13 mouse cellular contexts compared by ENCODE assay signal in the genomic region with DNA sequence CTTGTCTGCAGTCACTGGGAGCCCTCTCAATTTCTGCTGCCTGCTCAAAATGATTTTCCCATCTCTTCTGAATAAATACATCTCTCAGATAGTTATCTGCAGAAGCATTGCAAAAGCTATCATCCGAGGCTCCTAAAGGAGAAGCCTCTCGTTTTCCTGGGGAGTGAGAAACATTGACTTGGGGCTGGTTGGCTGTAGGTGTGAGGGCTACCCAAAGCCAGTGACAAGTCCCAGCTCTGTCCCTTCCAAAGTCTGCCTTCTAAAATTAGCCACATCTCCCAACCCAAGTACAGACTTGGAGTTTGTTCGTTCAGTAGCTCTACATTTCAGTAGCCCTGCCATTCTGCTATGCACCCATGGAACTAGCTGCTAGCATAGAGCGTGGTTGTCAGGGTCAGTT. TPM values are rescaled to one million over a fixed set of nuclear protein-coding genes. Genes with fewer than 3 reads are reported as not detected.
DNase-seq lines count a peak whose midpoint lies in the region; ATAC-seq and TF ChIP-seq lines count a peak whose summit lies in the region.
"Had no signal": no experiment of that assay in that cellular context is flagged by ENCODE, and none has a peak within 500 bp of the region (broad histone marks: within the 10 kb centered on the region; RNA-seq: fewer than 3 reads in every experiment).

No protein-coding gene starts in this region.

- H3K4me3 ChIP-seq in forebrain, postnatal 0 days (ENCODE audit: low read depth, low read length): no peak overlapping the region
- no peak overlapping the region for H3K4me3 ChIP-seq in forebrain, embryonic 13.5 days
- H3K4me3 ChIP-seq in heart, embryonic 12.5 days: no peak overlapping the region
- no peak overlapping the region for H3K4me3 ChIP-seq in kidney, postnatal 0 days (replicated peaks; ENCODE audit: low read depth, low read length)
- H3K4me3 ChIP-seq in heart, postnatal 0 days (ENCODE audit: low read depth, low read length): no peak overlapping the region
- H3K4me3 ChIP-seq in liver, embryonic 12.5 days: no peak overlapping the region
- H3K4me3 ChIP-seq: limb, embryonic 12.5 days; midbrain, embryonic 12.5 days; myocyte; stomach, embryonic 15.5 days had no signal

- no peak for TF ChIP-seq CTCF in forebrain, postnatal 0 days (IDR thresholded peaks at IDR 0.05; ENCODE audit: low read depth)
- no peak for TF ChIP-seq CTCF in kidney, postnatal 0 days (IDR thresholded peaks at IDR 0.05; ENCODE audit: low read depth)
- TF ChIP-seq CTCF in heart, postnatal 0 days (IDR thresholded peaks at IDR 0.05; ENCODE audit: low read depth): no peak

- 0 out of 2 replicates have a peak, but pooled peaks cover 3% of the 10 kb centered on the region for H3K36me3 ChIP-seq in forebrain, postnatal 0 days (ENCODE audit: insufficient read depth)
- peaks cover 43% of the 10 kb centered on the region for H3K36me3 ChIP-seq in forebrain, embryonic 13.5 days (ENCODE audit: poor library complexity, severe bottlenecking)
- no peaks in the 10 kb centered on the region for H3K36me3 ChIP-seq in heart, embryonic 12.5 days
- H3K36me3 ChIP-seq in kidney, postnatal 0 days (ENCODE audit: insufficient read depth, low read length): no peaks in the 10 kb centered on the region
- H3K36me3 ChIP-seq in heart, postnatal 0 days (replicated peaks; ENCODE audit: control insufficient read depth, insufficient read depth, low read length): no peaks in the 10 kb centered on the region
- H3K36me3 ChIP-seq in liver, embryonic 12.5 days: no peaks in the 10 kb centered on the region
- H3K36me3 ChIP-seq: stomach, embryonic 15.5 days had no signal

- H3K4me1 ChIP-seq in forebrain, postnatal 0 days (ENCODE audit: insufficient read depth): peaks cover 14% of the 10 kb centered on the region
- H3K4me1 ChIP-seq in forebrain, embryonic 13.5 days: peaks cover 43% of the 10 kb centered on the region
- H3K4me1 ChIP-seq in heart, embryonic 12.5 days (replicated peaks): peaks cover 58% of the 10 kb centered on the region
- H3K4me1 ChIP-seq in kidney, postnatal 0 days (replicated peaks; ENCODE audit: insufficient read depth, low read length): peaks cover 29% of the 10 kb centered on the region
- H3K4me1 ChIP-seq in heart, postnatal 0 days (ENCODE audit: control insufficient read depth, insufficient read depth): peaks cover 43% of the 10 kb centered on the region
- no peaks in the 10 kb centered on the region for H3K4me1 ChIP-seq in liver, embryonic 12.5 days

- H3K27ac ChIP-seq in forebrain, postnatal 0 days (ENCODE audit: low read depth, low read length): peak overlapping the region; percentile 57; the same call in 1 of the 2 replicates
- H3K27ac ChIP-seq in forebrain, embryonic 13.5 days: no peak overlapping the region
- peak overlapping the region; percentile 78 for H3K27ac ChIP-seq in heart, embryonic 12.5 days (ENCODE audit: poor library complexity, severe bottlenecking)
- peak overlapping the region; percentile 51; the same call in 1 of the 2 replicates for H3K27ac ChIP-seq in kidney, postnatal 0 days
- peak overlapping the region; percentile 35 for H3K27ac ChIP-seq in heart, postnatal 0 days (ENCODE audit: low read depth)
- no peak overlapping the region for H3K27ac ChIP-seq in liver, embryonic 12.5 days
- H3K27ac ChIP-seq: limb, embryonic 12.5 days; liver, embryonic 14.5 days had no signal

- intact Hi-C loops in heart, postnatal 36 days (cut with DNase I): no loop called here

- no peaks in the 10 kb centered on the region for H3K27me3 ChIP-seq in forebrain, postnatal 0 days (ENCODE audit: insufficient read depth, low read length)
- H3K27me3 ChIP-seq in forebrain, embryonic 13.5 days: no peaks in the 10 kb centered on the region
- H3K27me3 ChIP-seq in heart, embryonic 12.5 days (replicated peaks): no peaks in the 10 kb centered on the region
- no peaks in the 10 kb centered on the region for H3K27me3 ChIP-seq in kidney, postnatal 0 days (ENCODE audit: insufficient read depth, low read length)
- H3K27me3 ChIP-seq in heart, postnatal 0 days (ENCODE audit: control insufficient read depth, insufficient read depth, low read length): no peaks in the 10 kb centered on the region
- H3K27me3 ChIP-seq in liver, embryonic 12.5 days (replicated peaks): no peaks in the 10 kb centered on the region
- H3K27me3 ChIP-seq: limb, embryonic 12.5 days; midbrain, embryonic 12.5 days; stomach, embryonic 15.5 days had no signal

- H3K4me2 ChIP-seq in forebrain, postnatal 0 days (ENCODE audit: low read depth): no peak overlapping the region
- H3K4me2 ChIP-seq in forebrain, embryonic 13.5 days: no peak overlapping the region
- H3K4me2 ChIP-seq in heart, embryonic 12.5 days: peak overlapping the region; percentile 9; the same call in 1 of the 2 replicates
- H3K4me2 ChIP-seq in kidney, postnatal 0 days (ENCODE audit: low read length): no peak overlapping the region
- H3K4me2 ChIP-seq in heart, postnatal 0 days (ENCODE audit: low read depth, low read length): peak overlapping the region; percentile 13; the same call in 1 of the 2 replicates
- H3K4me2 ChIP-seq in liver, embryonic 12.5 days: no peak overlapping the region
- H3K4me2 ChIP-seq: limb, embryonic 12.5 days; midbrain, embryonic 12.5 days had no signal

- WGBS in forebrain, postnatal 0 days: 87% methylated on average over 4 of the region's 4 CpGs
- WGBS in forebrain, embryonic 13.5 days: 94% methylated on average over 4 of the region's 4 CpGs
- 55% methylated on average over 4 of the region's 4 CpGs for WGBS in heart, embryonic 12.5 days
- 80% methylated on average over 4 of the region's 4 CpGs for WGBS in kidney, postnatal 0 days
- WGBS in heart, postnatal 0 days: 30% methylated on average over 4 of the region's 4 CpGs
- 53% methylated on average over 4 of the region's 4 CpGs for WGBS in liver, embryonic 12.5 days (ENCODE audit: insufficient replicate concordance)

- no peak for TF ChIP-seq EP300 in heart, postnatal 0 days (IDR thresholded peaks at IDR 0.05; ENCODE audit: low read depth)

- H3K9me3 ChIP-seq in forebrain, postnatal 0 days (ENCODE audit: low read length): no peaks in the 10 kb centered on the region
- H3K9me3 ChIP-seq in forebrain, embryonic 13.5 days (replicated peaks): no peaks in the 10 kb centered on the region
- no peaks in the 10 kb centered on the region for H3K9me3 ChIP-seq in heart, embryonic 12.5 days (replicated peaks)
- no peaks in the 10 kb centered on the region for H3K9me3 ChIP-seq in kidney, postnatal 0 days (replicated peaks; ENCODE audit: low read length)
- no peaks in the 10 kb centered on the region for H3K9me3 ChIP-seq in heart, postnatal 0 days (replicated peaks; ENCODE audit: control insufficient read depth, low read length)
- no peaks in the 10 kb centered on the region for H3K9me3 ChIP-seq in liver, embryonic 12.5 days (replicated peaks)
- H3K9me3 ChIP-seq: limb, embryonic 12.5 days; midbrain, embryonic 12.5 days; stomach, embryonic 15.5 days had no signal

- no peak for ATAC-seq in forebrain, postnatal 0 days
- ATAC-seq in forebrain, embryonic 13.5 days: no peak
- ATAC-seq in heart, embryonic 12.5 days (ENCODE audit: insufficient number of reproducible peaks, low FRiP score): no peak
- ATAC-seq in kidney, postnatal 0 days (replicated peaks; ENCODE audit: low FRiP score, low read depth): no peak
- ATAC-seq in heart, postnatal 0 days (ENCODE audit: insufficient read depth, low read depth): no peak
- ATAC-seq in liver, embryonic 12.5 days: no peak

- DNase-seq in forebrain, postnatal 0 days: no peak
- DNase-seq in heart, postnatal 36 days: no peak
- DNase-seq in kidney, postnatal 0 days (ENCODE audit: low spot score): no peak
- no peak for DNase-seq in kidney, postnatal 10 days
- DNase-seq in heart, postnatal 0 days (ENCODE audit: low spot score): peak; percentile 17

- H3K9ac ChIP-seq in forebrain, postnatal 0 days: no peak overlapping the region
- H3K9ac ChIP-seq in forebrain, embryonic 13.5 days: no peak overlapping the region
- no peak overlapping the region for H3K9ac ChIP-seq in heart, embryonic 12.5 days
- no peak overlapping the region for H3K9ac ChIP-seq in kidney, postnatal 0 days (ENCODE audit: low read depth, low read length)
- H3K9ac ChIP-seq in heart, postnatal 0 days (replicated peaks; ENCODE audit: low read depth, low read length): no peak overlapping the region
- H3K9ac ChIP-seq in liver, embryonic 12.5 days: no peak overlapping the region
- H3K9ac ChIP-seq: limb, embryonic 12.5 days; liver, embryonic 14.5 days; midbrain, embryonic 12.5 days; stomach, embryonic 15.5 days had no signal

RNA-seq across cellular contexts. Expression of a gene that starts 22.3 kb away (rescaled TPM):
- 33.2 and 48.4 TPM in 2 replicates for total RNA-seq in forebrain, postnatal 0 days (2014; rRNA removed)
- polyA plus RNA-seq in forebrain, postnatal 0 days (2015; fragmentation: Nextera tagmentation; extraction: Ambion mirVana): 4.4 and 6.2 TPM in 2 replicates
- polyA plus RNA-seq in forebrain, embryonic 13.5 days (2015; fragmentation: Nextera tagmentation; extraction: Ambion mirVana): 23.1 and 24.6 TPM in 2 replicates
- 3.1 and 3.6 TPM in 2 replicates for polyA plus RNA-seq in heart, embryonic 12.5 days (2016; fragmentation: Nextera tagmentation; extraction: Ambion mirVana)
- 1 to 10 TPM; 7.2 to 7.5 TPM for total RNA-seq in heart, postnatal 36 days (2021)
- 2.6 and 2.9 TPM in 2 replicates for polyA plus RNA-seq in kidney, postnatal 0 days (2015; fragmentation: Nextera tagmentation; extraction: Ambion mirVana)
- total RNA-seq in heart, postnatal 0 days (2014; rRNA removed; ENCODE audit: low replicate concordance): 5.5 and 6.6 TPM in 2 replicates
- polyA plus RNA-seq in heart, postnatal 0 days (2015; fragmentation: Nextera tagmentation; extraction: Ambion mirVana): 1.0 and 1.1 TPM in 2 replicates
- polyA plus RNA-seq in liver, embryonic 12.5 days (2016; fragmentation: Nextera tagmentation; extraction: Ambion mirVana): 0.33 and 0.38 TPM in 2 replicates

Comparison
In these comparisons a context has a peak if more than half of its experiments do, and no peak if none do; other contexts are left out.
1. H3K27ac ChIP-seq: peak in forebrain, postnatal 0 days (single experiment), heart, embryonic 12.5 days (single experiment), kidney, postnatal 0 days (single experiment) and heart, postnatal 0 days (single experiment); none in forebrain, embryonic 13.5 days (single experiment) and liver, embryonic 12.5 days (single experiment).
2. H3K4me2 ChIP-seq: peak in heart, embryonic 12.5 days (single experiment) and heart, postnatal 0 days (single experiment); none in forebrain, postnatal 0 days (single experiment), forebrain, embryonic 13.5 days (single experiment), kidney, postnatal 0 days (single experiment) and liver, embryonic 12.5 days (single experiment).